8 mouse cellular contexts compared by ENCODE assay signal in genomic region chr2:31963491-31963890, GRCm38 (mm10). TPM values are rescaled to one million over a fixed set of nuclear protein-coding genes. Genes with fewer than 3 reads are reported as not detected.
A peak's percentile ranks its signal among the peaks of the same experiment; 100 is the strongest.
DNase-seq lines count a peak whose midpoint lies in the region; ATAC-seq lines count a peak whose summit lies in the region.
"Had no signal": no experiment of that assay in that cellular context is flagged by ENCODE, and none has a peak within 500 bp of the region (broad histone marks: within the 10 kb centered on the region; RNA-seq: fewer than 3 reads in every experiment).

No protein-coding gene starts in this region.

- no peak overlapping the region for H3K4me3 ChIP-seq in neural tube, embryonic 12.5 days
- no peak overlapping the region for H3K4me3 ChIP-seq in forebrain, embryonic 12.5 days (replicated peaks)
- H3K4me3 ChIP-seq: megakaryocyte, embryonic 14.5 days had no signal

- peak overlapping the region; percentile 46; the same call in 1 of the 2 replicates for H3K27ac ChIP-seq in neural tube, embryonic 12.5 days
- peak overlapping the region; percentile 92 for H3K27ac ChIP-seq in forebrain, embryonic 12.5 days

- no peaks in the 10 kb centered on the region for H3K27me3 ChIP-seq in neural tube, embryonic 12.5 days (replicated peaks)
- H3K27me3 ChIP-seq in forebrain, embryonic 12.5 days = no peaks in the 10 kb centered on the region

- no peak overlapping the region for H3K9ac ChIP-seq in neural tube, embryonic 12.5 days
- no peak overlapping the region for H3K9ac ChIP-seq in forebrain, embryonic 12.5 days

- 89% methylated on average over 7 of the region's 7 CpGs for WGBS in neural tube, embryonic 12.5 days
- 82% methylated on average over 7 of the region's 7 CpGs for WGBS in forebrain, embryonic 12.5 days

- DNase-seq in neural tube, embryonic 10.5 days (ENCODE audit: extremely low spot score, low spot score) = no peak
- DNase-seq in kidney, postnatal 25 days = peak; percentile 77 to 94
- DNase-seq in adrenal gland, adult 8-10 months = no peak
- DNase-seq in liver = no peak
- no peak for DNase-seq in retina, postnatal 1 day

- no peak for ATAC-seq in neural tube, embryonic 12.5 days (ENCODE audit: low FRiP score, low read depth)
- no peak for ATAC-seq in forebrain, embryonic 12.5 days (ENCODE audit: low FRiP score)

- H3K9me3 ChIP-seq in neural tube, embryonic 12.5 days = no peaks in the 10 kb centered on the region
- no peaks in the 10 kb centered on the region for H3K9me3 ChIP-seq in forebrain, embryonic 12.5 days
- H3K9me3 ChIP-seq: megakaryocyte, embryonic 14.5 days had no signal

- peaks cover 4% of the 10 kb centered on the region; the same call in 1 of the 2 replicates for H3K36me3 ChIP-seq in neural tube, embryonic 12.5 days
- peaks cover 48% of the 10 kb centered on the region for H3K36me3 ChIP-seq in forebrain, embryonic 12.5 days (replicated peaks)

- H3K4me2 ChIP-seq in neural tube, embryonic 12.5 days (replicated peaks) = no peak overlapping the region
- H3K4me2 ChIP-seq in forebrain, embryonic 12.5 days = no peak overlapping the region

- peaks cover 22% of the 10 kb centered on the region for H3K4me1 ChIP-seq in neural tube, embryonic 12.5 days
- peaks cover 21% of the 10 kb centered on the region for H3K4me1 ChIP-seq in forebrain, embryonic 12.5 days

RNA-seq across cellular contexts. Expression of gene Nup214, which starts 10.7 kb away (rescaled TPM):
- 63.7 and 74.6 TPM in 2 replicates for polyA plus RNA-seq in neural tube, embryonic 12.5 days (2016; fragmentation: Nextera tagmentation; extraction: Ambion mirVana)
- polyA plus RNA-seq in forebrain, embryonic 12.5 days (2016; fragmentation: Nextera tagmentation; extraction: Ambion mirVana) = 87.4 and 90.3 TPM in 2 replicates
- 10 to 100 TPM; 64.9 to 70.7 (median 69.0) TPM for total RNA-seq in adrenal gland, adult 8-10 months (2022)

RNA-seq across cellular contexts. Expression of gene Aif1l, which starts 13.6 kb away (rescaled TPM):
- polyA plus RNA-seq in neural tube, embryonic 12.5 days (2016; fragmentation: Nextera tagmentation; extraction: Ambion mirVana) = 39.5 and 39.6 TPM in 2 replicates
- polyA plus RNA-seq in forebrain, embryonic 12.5 days (2016; fragmentation: Nextera tagmentation; extraction: Ambion mirVana) = 73.5 and 86.5 TPM in 2 replicates
- total RNA-seq in adrenal gland, adult 8-10 months (2022) = 10 to 100 TPM; 69.5 to 91.7 (median 75.3) TPM

Comparison
In these comparisons a context has a peak if more than half of its experiments do, and no peak if none do; other contexts are left out.
1. DNase-seq: peak in kidney, postnatal 25 days (2 of 2); none in neural tube, embryonic 10.5 days (single experiment), adrenal gland, adult 8-10 months (single experiment), liver (single experiment) and retina, postnatal 1 day (single experiment).